Mouse (Mus musculus): ENCODE results near the gene Aup1. TPM values are rescaled to one million over a fixed set of nuclear protein-coding genes. Genes with fewer than 3 reads are reported as not detected.
A peak's percentile ranks its signal among the peaks of the same experiment; 100 is the strongest.

Gene Aup1
- polyA plus RNA-seq, 1 experiment from 2014 or later, result 186 TPM

DNA sequence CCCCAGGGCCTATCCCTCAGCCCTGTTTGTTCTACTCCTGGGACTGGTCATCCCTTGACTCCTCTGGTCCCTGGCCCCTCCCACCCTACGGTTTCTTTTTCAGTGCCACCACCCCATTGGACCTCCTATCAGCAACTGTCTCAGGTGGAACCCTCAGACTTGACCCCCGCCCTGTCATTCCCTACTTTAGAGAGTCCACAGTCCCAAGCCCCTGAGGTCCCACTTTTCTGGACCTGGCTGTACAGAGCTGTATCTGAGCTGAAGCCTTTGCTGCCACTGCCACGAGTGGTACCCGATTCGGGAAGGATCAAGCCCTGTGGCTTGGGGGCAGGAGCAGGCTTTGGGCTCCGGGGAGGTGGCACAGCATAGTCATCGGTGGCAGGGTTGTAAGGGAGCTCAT is 23.2 kb upstream of the Aup1 start:
- DNase-seq (no peak), ATAC-seq (ENCODE audit: low read depth) (no peak)
- no peak overlapping the region for H3K4me3 ChIP-seq (replicated peaks)
- WGBS (ENCODE audit: insufficient replicate concordance), result 75% methylated on average over 7 of the region's 7 CpGs
- peak overlapping the region; percentile 92 for H3K9ac ChIP-seq
- H3K4me1 ChIP-seq (replicated peaks), result peaks cover 80% of the 10 kb centered on the region
- H3K27ac ChIP-seq, result peak overlapping the region; percentile 35; the same call in 1 of the 2 replicates
- H3K4me2 ChIP-seq, result peak overlapping the region; percentile 83; the same call in 1 of the 2 replicates
- H3K36me3 ChIP-seq, result peaks cover 31% of the 10 kb centered on the region
- peaks cover 29% of the 10 kb centered on the region for H3K27me3 ChIP-seq
- H3K9me3 ChIP-seq (replicated peaks), result no peaks in the 10 kb centered on the region

- Histone ChIP-seq H3K27me3 (peaks cover 31% of the 10 kb centered on the region), H3K4me2 (peak overlapping the region; percentile 83), H3K4me3 (replicated peaks) (peak overlapping the region; percentile 78), H3K4me1 (replicated peaks) (peaks cover 75% of the 10 kb centered on the region), H3K9me3 (replicated peaks) (no peaks in the 10 kb centered on the region), H3K36me3 (peaks cover 31% of the 10 kb centered on the region), H3K9ac (peak overlapping the region; percentile 92), H3K27ac (peak overlapping the region; percentile 87)
- DNase-seq (no peak), ATAC-seq (ENCODE audit: low read depth) (no peak)
- WGBS (ENCODE audit: insufficient replicate concordance), result 56% methylated on average over 18 of the region's 18 CpGs
These were observed 22.3 kb upstream of the Aup1 start for GRCm38 (mm10) chr6:83031921-83032590.

DNA sequence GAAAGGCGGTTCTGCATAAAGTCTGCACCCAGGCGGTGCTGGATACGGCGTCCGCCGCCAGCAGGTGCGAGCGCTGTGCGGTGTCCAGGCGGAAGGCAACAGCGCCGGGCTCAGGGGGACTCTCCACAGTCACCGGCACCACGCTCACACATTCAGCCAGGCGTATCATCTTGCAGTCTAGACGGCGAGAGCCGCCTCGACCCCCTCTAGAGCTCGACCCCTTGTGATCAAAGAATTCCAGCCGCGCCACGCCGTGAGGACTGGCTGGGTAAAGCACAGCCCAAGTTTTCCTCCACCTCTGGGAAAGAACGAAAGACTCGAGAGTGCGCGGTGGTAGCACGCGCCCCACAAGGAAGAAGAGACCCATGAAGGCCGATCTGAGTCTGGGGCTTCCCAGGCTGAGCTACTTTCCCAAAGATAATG is 21.5 kb upstream of the Aup1 start:
- H3K27me3 ChIP-seq, result peaks cover 31% of the 10 kb centered on the region
- DNase-seq, result peak; percentile 52
- H3K27ac ChIP-seq, result peak overlapping the region; percentile 87
- peak overlapping the region; percentile 78 for H3K4me3 ChIP-seq (replicated peaks)
- WGBS (ENCODE audit: insufficient replicate concordance), result 0% methylated on average over 31 of the region's 31 CpGs
- H3K9me3 ChIP-seq (replicated peaks), result no peaks in the 10 kb centered on the region
- peak; percentile 73 for ATAC-seq (ENCODE audit: low read depth)
- H3K36me3 ChIP-seq, result peaks cover 31% of the 10 kb centered on the region
- peaks cover 69% of the 10 kb centered on the region for H3K4me1 ChIP-seq (replicated peaks)
- H3K9ac ChIP-seq, result peak overlapping the region; percentile 92
- peak overlapping the region; percentile 83 for H3K4me2 ChIP-seq

- H3K4me1 ChIP-seq (replicated peaks), result peaks cover 69% of the 10 kb centered on the region
- 2% methylated on average over 51 of the region's 51 CpGs for WGBS (ENCODE audit: insufficient replicate concordance)
- H3K4me2 ChIP-seq, result peak within 1 kb of the TSS; percentile 83
- peaks cover 31% of the 10 kb centered on the region for H3K36me3 ChIP-seq
- peak within 1 kb of the TSS; percentile 92 for H3K9ac ChIP-seq
- H3K27me3 ChIP-seq, result peaks cover 31% of the 10 kb centered on the region
- ATAC-seq (ENCODE audit: low read depth) (peak; percentile 88), DNase-seq (peak; percentile 62)
- H3K27ac ChIP-seq, result peak within 1 kb of the TSS; percentile 87
- H3K4me3 ChIP-seq (replicated peaks), result peak within 1 kb of the TSS; percentile 78
- no peaks in the 10 kb centered on the region for H3K9me3 ChIP-seq (replicated peaks)
These were observed 20.8 kb upstream of the Aup1 start, which contains the start of the genes Dok1 and Loxl3 for GRCm38 (mm10) chr6:83033249-83034185. Gene Dok1, minus strand, starts transcription at chr6:83033471. Gene Loxl3, plus strand, starts transcription at chr6:83034173.

DNA sequence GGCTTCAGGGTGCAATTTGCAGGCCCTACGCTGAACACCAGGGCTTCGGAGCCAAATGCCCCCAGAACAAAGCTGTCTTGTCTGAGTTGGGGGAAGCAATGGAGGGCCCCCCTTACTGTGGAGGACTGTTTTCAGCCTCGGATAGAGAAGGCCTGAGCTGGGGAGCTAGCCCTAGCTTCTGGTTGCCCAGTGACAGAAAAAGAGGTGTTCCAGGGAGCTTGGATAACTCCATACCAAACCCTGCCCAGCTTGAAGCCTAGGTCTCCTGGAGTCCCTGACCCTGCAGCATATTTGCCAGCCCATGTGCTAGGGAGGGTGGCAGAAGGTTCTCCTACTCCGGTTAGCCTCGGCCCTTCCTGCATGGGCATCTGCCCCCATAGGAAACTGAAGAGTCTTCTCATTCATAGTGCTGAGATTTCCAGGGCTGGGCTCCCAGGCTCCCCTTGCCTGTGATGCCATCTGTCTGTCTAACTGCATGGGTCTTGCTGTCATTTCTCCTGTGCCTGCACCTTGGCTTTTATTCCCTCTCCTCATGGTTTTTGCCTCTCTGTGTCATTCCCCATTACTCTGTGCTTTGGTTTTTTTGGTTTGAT is 19.8 kb upstream of the Aup1 start:
- DNase-seq (no peak), ATAC-seq (ENCODE audit: low read depth) (no peak)
- H3K4me3 ChIP-seq (replicated peaks), result peak overlapping the region; percentile 78
- H3K27me3 ChIP-seq, result peaks cover 31% of the 10 kb centered on the region
- H3K36me3 ChIP-seq, result peaks cover 27% of the 10 kb centered on the region
- peak overlapping the region; percentile 87; the same call in 1 of the 2 replicates for H3K27ac ChIP-seq
- no peaks in the 10 kb centered on the region for H3K9me3 ChIP-seq (replicated peaks)
- peaks cover 70% of the 10 kb centered on the region for H3K4me1 ChIP-seq (replicated peaks)
- peak overlapping the region; percentile 83 for H3K4me2 ChIP-seq
- WGBS (ENCODE audit: insufficient replicate concordance), result 54% methylated on average over 5 of the region's 5 CpGs
- H3K9ac ChIP-seq, result peak overlapping the region; percentile 92; the same call in 1 of the 2 replicates

GRCm38 (mm10) chr6:83037188-83037587 is 17.1 kb upstream of the Aup1 start:
- 80% methylated on average over 8 of the region's 8 CpGs for WGBS (ENCODE audit: insufficient replicate concordance)

DNA sequence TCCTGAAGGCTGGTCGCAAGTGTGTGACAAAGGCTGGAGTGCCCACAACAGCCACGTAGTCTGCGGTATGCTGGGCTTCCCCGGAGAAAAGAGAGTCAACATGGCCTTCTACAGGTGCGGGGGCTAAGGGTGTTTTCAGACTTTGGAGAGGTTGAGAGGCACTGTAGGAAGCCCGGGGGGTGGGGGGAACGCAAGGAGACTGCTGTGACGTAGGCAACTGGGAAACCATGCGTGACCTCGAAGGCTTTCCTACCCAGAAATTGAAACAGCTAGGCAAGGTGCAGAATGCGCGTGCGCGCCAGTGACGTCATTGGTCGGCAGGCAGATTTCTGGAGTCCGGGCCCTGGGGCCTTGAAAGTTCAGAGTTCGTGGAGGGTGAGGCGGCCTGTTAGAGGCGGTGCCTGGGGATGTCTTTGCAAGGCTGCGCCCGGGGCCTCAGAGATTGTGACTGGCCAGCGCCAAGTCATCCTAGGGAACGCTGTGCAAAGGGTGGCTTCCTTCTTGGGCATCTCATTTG is 15.8 kb upstream of the Aup1 start:
- H3K9ac ChIP-seq, result peak overlapping the region; percentile 63
- no peaks in the 10 kb centered on the region for H3K9me3 ChIP-seq (replicated peaks)
- peak overlapping the region; percentile 93 for H3K27ac ChIP-seq
- H3K4me3 ChIP-seq (replicated peaks), result peak overlapping the region; percentile 35
- no peaks in the 10 kb centered on the region for H3K36me3 ChIP-seq
- H3K27me3 ChIP-seq, result peaks cover 21% of the 10 kb centered on the region; the same call in 1 of the 2 replicates
- H3K4me2 ChIP-seq, result peak overlapping the region; percentile 62
- H3K4me1 ChIP-seq (replicated peaks), result peaks cover 50% of the 10 kb centered on the region
- peak; percentile 90 for DNase-seq
- peak; percentile 99 for ATAC-seq (ENCODE audit: low read depth)
- 14% methylated on average over 24 of the region's 24 CpGs for WGBS (ENCODE audit: insufficient replicate concordance)

More at GRCm38 (mm10) chr6:83037188-83037587, 17.1 kb upstream of the Aup1 start:
- H3K27me3 ChIP-seq, result peaks cover 22% of the 10 kb centered on the region; the same call in 1 of the 2 replicates
- peaks cover under 1% of the 10 kb centered on the region; the same call in 1 of the 2 replicates for H3K36me3 ChIP-seq
- no peak overlapping the region for H3K9ac ChIP-seq
- H3K4me1 ChIP-seq (replicated peaks), result peaks cover 58% of the 10 kb centered on the region
- H3K4me3 ChIP-seq (replicated peaks), result no peak overlapping the region
- ATAC-seq (ENCODE audit: low read depth) (no peak), DNase-seq (no peak)
- H3K27ac ChIP-seq, result no peak overlapping the region
- no peak overlapping the region for H3K4me2 ChIP-seq
- H3K9me3 ChIP-seq (replicated peaks), result no peaks in the 10 kb centered on the region

- H3K27me3 ChIP-seq, result peaks cover 7% of the 10 kb centered on the region; the same call in 1 of the 2 replicates
- H3K4me1 ChIP-seq (replicated peaks), result peaks cover 32% of the 10 kb centered on the region
- no peak overlapping the region for H3K4me3 ChIP-seq (replicated peaks)
- no peak overlapping the region for H3K4me2 ChIP-seq
- 78% methylated on average over 5 of the region's 5 CpGs for WGBS (ENCODE audit: insufficient replicate concordance)
- DNase-seq (no peak), ATAC-seq (ENCODE audit: low read depth) (no peak)
- H3K9ac ChIP-seq, result no peak overlapping the region
- H3K36me3 ChIP-seq, result no peaks in the 10 kb centered on the region
- H3K27ac ChIP-seq, result peak overlapping the region; percentile 53; the same call in 1 of the 2 replicates
- no peaks in the 10 kb centered on the region for H3K9me3 ChIP-seq (replicated peaks)
These were observed 13.7 kb upstream of the Aup1 start for GRCm38 (mm10) chr6:83040601-83041000.

DNA sequence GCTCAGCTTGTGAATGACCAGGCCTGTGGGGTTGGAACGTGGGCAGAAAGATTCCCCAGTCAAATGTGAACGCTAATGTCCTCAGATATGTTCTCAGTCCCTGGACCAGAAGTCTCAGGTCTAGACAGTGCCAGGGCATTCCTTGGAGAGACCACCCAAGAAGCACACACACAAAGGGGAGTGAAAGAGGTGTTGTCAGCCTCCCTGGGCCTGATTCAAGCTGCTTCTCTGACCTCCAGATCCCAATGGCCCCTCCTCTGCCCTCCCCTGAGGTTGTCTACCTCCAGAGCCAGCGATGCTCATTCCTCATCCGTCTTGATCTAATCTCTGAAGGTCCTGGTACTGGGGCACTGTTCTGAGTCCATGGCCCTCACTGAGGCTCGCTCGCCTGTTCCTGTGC is 10.8 kb upstream of the Aup1 start:
- H3K4me1 ChIP-seq (replicated peaks), result peaks cover 28% of the 10 kb centered on the region
- no peak overlapping the region for H3K4me3 ChIP-seq (replicated peaks)
- H3K9me3 ChIP-seq (replicated peaks), result no peaks in the 10 kb centered on the region
- H3K9ac ChIP-seq, result no peak overlapping the region
- 65% methylated on average over 6 of the region's 6 CpGs for WGBS (ENCODE audit: insufficient replicate concordance)
- H3K4me2 ChIP-seq, result no peak overlapping the region
- ATAC-seq (ENCODE audit: low read depth) (no peak), DNase-seq (no peak)
- no peaks in the 10 kb centered on the region for H3K36me3 ChIP-seq
- no peaks in the 10 kb centered on the region for H3K27me3 ChIP-seq
- H3K27ac ChIP-seq, result 0 out of 2 replicates have a peak overlapping the region, but pooled peaks have one; percentile 21

DNA sequence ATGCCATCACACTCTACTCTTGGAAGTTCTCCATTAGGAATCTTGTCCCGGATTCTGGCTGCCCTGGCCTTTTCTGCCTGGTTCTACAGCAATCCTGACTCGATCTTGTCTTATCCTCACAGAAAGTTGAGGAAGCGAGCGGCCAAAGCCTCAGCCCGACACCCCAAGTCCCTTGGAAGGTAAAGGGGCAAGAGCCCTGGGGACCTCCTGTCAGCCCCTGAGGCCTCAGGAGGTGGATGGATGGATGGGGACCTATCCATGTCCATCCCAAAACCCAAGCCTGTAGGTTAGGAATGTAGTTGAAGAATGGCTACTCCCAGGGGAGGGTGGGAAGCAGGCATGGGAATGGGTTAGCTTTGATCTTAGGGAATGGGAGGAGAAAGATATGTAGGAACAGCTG is 10.3 kb upstream of the Aup1 start:
- H3K27me3 ChIP-seq, result no peaks in the 10 kb centered on the region
- WGBS (ENCODE audit: insufficient replicate concordance), result 72% methylated on average over 5 of the region's 5 CpGs
- no peaks in the 10 kb centered on the region for H3K9me3 ChIP-seq (replicated peaks)
- ATAC-seq (ENCODE audit: low read depth) (no peak), DNase-seq (no peak)
- H3K27ac ChIP-seq, result no peak overlapping the region
- no peak overlapping the region for H3K4me2 ChIP-seq
- H3K9ac ChIP-seq, result no peak overlapping the region
- peaks cover 24% of the 10 kb centered on the region for H3K4me1 ChIP-seq (replicated peaks)
- H3K36me3 ChIP-seq, result no peaks in the 10 kb centered on the region
- H3K4me3 ChIP-seq (replicated peaks), result no peak overlapping the region

All from liver, embryonic 13.5 days (tissue).